Mouse (Mus musculus): Measurements from ENCODE around the gene Rab5b. TPM values are rescaled to one million over a fixed set of nuclear protein-coding genes. Genes with fewer than 3 reads are reported as not detected.

Gene Rab5b
- polyA plus RNA-seq, 1 experiment from 2014 or later = 54.6 TPM

GRCm38 (mm10) chr10:128627398-128628317, 68.4 kb downstream of the Rab5b start:
- H3K4me3 ChIP-seq (ENCODE audit: low read length) = no peak overlapping the region
- H3K9me3 ChIP-seq (ENCODE audit: control insufficient read depth, low read length) = no peaks in the 10 kb centered on the region
- 81% methylated on average over 10 of the region's 10 CpGs for WGBS
- no peaks in the 10 kb centered on the region; the same call in 1 of the 2 replicates for H3K4me1 ChIP-seq (ENCODE audit: control insufficient read depth, insufficient read depth, low read length)
- H3K4me2 ChIP-seq (replicated peaks; ENCODE audit: low read depth, low read length) = no peak overlapping the region
- H3K9ac ChIP-seq (ENCODE audit: low read depth, low read length) = no peak overlapping the region
- no peak for ATAC-seq (ENCODE audit: low FRiP score, low TSS enrichment)
- H3K36me3 ChIP-seq (ENCODE audit: control insufficient read depth, insufficient read depth, low read length) = peaks cover 24% of the 10 kb centered on the region
- no peaks in the 10 kb centered on the region for H3K27me3 ChIP-seq (ENCODE audit: control insufficient read depth, insufficient read depth, low read length)
- no peak overlapping the region for H3K27ac ChIP-seq (ENCODE audit: low read depth, low read length)

Other genes starting within 250 kb of the Rab5b start
- 64.8 and 96.7 TPM in 2 replicates for gene Smarcc2, start 237.0 kb downstream of the Rab5b start, polyA plus RNA-seq (2014; fragmentation: Nextera tagmentation; extraction: Ambion mirVana)
- 921 and 980 TPM in 2 replicates for gene Myl6, start 202.1 kb downstream of the Rab5b start, polyA plus RNA-seq (2014; fragmentation: Nextera tagmentation; extraction: Ambion mirVana)
- gene Myl6b, start 197.6 kb downstream of the Rab5b start, polyA plus RNA-seq (2014; fragmentation: Nextera tagmentation; extraction: Ambion mirVana) = 3.2 and 3.5 TPM in 2 replicates
- 9.9 and 16.1 TPM in 2 replicates for gene Esyt1, start 170.4 kb downstream of the Rab5b start, polyA plus RNA-seq (2014; fragmentation: Nextera tagmentation; extraction: Ambion mirVana)
- 11.3 and 13.5 TPM in 2 replicates for gene Zc3h10, start 148.5 kb downstream of the Rab5b start, polyA plus RNA-seq (2014; fragmentation: Nextera tagmentation; extraction: Ambion mirVana)
- 4,683 and 5,796 TPM in 2 replicates for gene Rpl41, start 147.0 kb downstream of the Rab5b start, polyA plus RNA-seq (2014; fragmentation: Nextera tagmentation; extraction: Ambion mirVana)
- gene Pa2g4, start 130.3 kb downstream of the Rab5b start, polyA plus RNA-seq (2014; fragmentation: Nextera tagmentation; extraction: Ambion mirVana) = 237 and 254 TPM in 2 replicates
- 5.1 and 11.8 TPM in 2 replicates for gene Erbb3, start 106.6 kb downstream of the Rab5b start, polyA plus RNA-seq (2014; fragmentation: Nextera tagmentation; extraction: Ambion mirVana)
- gene Rps26, start 69.5 kb downstream of the Rab5b start, polyA plus RNA-seq (2014; fragmentation: Nextera tagmentation; extraction: Ambion mirVana) = 1,019 and 1,352 TPM in 2 replicates
- gene Ikzf4, start 50.3 kb downstream of the Rab5b start, polyA plus RNA-seq (2014; fragmentation: Nextera tagmentation; extraction: Ambion mirVana) = 1.8 and 2.8 TPM in 2 replicates
- gene Suox, start 22.2 kb downstream of the Rab5b start, polyA plus RNA-seq (2014; fragmentation: Nextera tagmentation; extraction: Ambion mirVana) = 6.8 and 10.1 TPM in 2 replicates
- 1.0 and 2.6 TPM in 2 replicates for gene Pmel, start 7.9 kb upstream of the Rab5b start, polyA plus RNA-seq (2014; fragmentation: Nextera tagmentation; extraction: Ambion mirVana)
- gene Cdk2, start 8.8 kb upstream of the Rab5b start, polyA plus RNA-seq (2014; fragmentation: Nextera tagmentation; extraction: Ambion mirVana) = 98.1 and 103 TPM in 2 replicates
- 4.1 and 4.7 TPM in 2 replicates for gene Dgka, start 48.6 kb upstream of the Rab5b start, polyA plus RNA-seq (2014; fragmentation: Nextera tagmentation; extraction: Ambion mirVana)
- 41.3 and 55.4 TPM in 2 replicates for gene Pym1, start 51.6 kb upstream of the Rab5b start, polyA plus RNA-seq (2014; fragmentation: Nextera tagmentation; extraction: Ambion mirVana)
- 0.24 and 0.60 TPM in 2 replicates for gene Mmp19, start 94.6 kb upstream of the Rab5b start, polyA plus RNA-seq (2014; fragmentation: Nextera tagmentation; extraction: Ambion mirVana)
- 25.8 and 36.9 TPM in 2 replicates for gene Dnajc14, start 107.8 kb upstream of the Rab5b start, polyA plus RNA-seq (2014; fragmentation: Nextera tagmentation; extraction: Ambion mirVana)
- 14.6 and 15.9 TPM in 2 replicates for gene Tmem198b, start 108.1 kb upstream of the Rab5b start, polyA plus RNA-seq (2014; fragmentation: Nextera tagmentation; extraction: Ambion mirVana)
- 219 and 284 TPM in 2 replicates for gene Sarnp, start 121.1 kb upstream of the Rab5b start, polyA plus RNA-seq (2014; fragmentation: Nextera tagmentation; extraction: Ambion mirVana)
- gene Ormdl2, start 125.4 kb upstream of the Rab5b start, polyA plus RNA-seq (2014; fragmentation: Nextera tagmentation; extraction: Ambion mirVana) = 86.6 and 106 TPM in 2 replicates
- gene Gdf11, start 195.5 kb upstream of the Rab5b start, polyA plus RNA-seq (2014; fragmentation: Nextera tagmentation; extraction: Ambion mirVana) = 7.2 and 8.7 TPM in 2 replicates
- 479 and 521 TPM in 2 replicates for gene Cd63, start 204.7 kb upstream of the Rab5b start, polyA plus RNA-seq (2014; fragmentation: Nextera tagmentation; extraction: Ambion mirVana)
- gene Rdh5, start 226.6 kb upstream of the Rab5b start, polyA plus RNA-seq (2014; fragmentation: Nextera tagmentation; extraction: Ambion mirVana) = 14.5 and 15.7 TPM in 2 replicates
- 219 and 258 TPM in 2 replicates for gene Bloc1s1, start 227.8 kb upstream of the Rab5b start, polyA plus RNA-seq (2014; fragmentation: Nextera tagmentation; extraction: Ambion mirVana)
- gene Itga7, start 237.6 kb upstream of the Rab5b start, polyA plus RNA-seq (2014; fragmentation: Nextera tagmentation; extraction: Ambion mirVana) = 0.77 and 1.3 TPM in 2 replicates

Data from kidney, embryonic 14.5 days (tissue).